In the genomic region with DNA sequence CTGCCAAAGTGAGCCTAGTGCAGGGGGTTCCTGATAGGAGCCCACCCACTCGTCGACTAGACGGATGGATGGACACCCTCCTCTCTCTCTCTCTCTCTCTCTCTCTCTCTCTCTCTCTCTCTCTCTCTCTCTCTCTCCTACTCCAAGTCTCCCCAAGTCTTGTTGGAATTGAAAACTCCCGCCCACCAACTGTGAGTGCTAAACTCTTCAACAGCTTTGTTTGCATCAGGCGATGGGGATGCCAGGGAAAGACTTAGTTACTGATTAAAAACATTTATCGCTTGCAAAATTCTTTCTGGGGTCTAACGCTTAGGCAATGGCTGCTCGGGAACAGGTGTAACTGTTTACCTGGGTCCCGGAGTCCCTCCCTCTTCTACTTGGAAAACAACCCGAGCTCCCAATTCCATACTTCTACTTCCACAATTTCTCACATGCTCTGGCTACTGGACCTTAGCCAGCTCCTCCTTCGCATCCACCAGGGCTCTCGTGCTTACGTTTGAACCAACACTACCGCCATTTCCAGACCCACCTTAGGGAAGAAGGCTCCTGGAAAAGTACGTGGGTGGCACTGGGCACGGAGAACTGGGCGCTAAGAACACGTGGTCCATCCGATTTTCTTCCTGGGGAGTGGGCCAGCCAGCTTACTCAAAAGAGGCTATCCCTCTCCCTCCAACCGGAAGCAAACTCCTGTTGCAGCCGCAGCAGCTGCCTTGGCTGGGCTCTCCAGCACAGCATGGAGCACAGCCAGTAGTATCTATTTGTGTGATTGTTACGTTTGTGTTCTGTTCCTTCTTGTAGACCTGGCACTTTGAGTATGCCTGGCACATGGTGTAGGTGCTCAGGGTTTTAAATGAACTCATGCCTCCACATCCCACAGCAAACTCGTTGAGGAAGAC, we compare ENCODE assay signal across 8 mouse cellular contexts. TPM values are rescaled to one million over a fixed set of nuclear protein-coding genes. Genes with fewer than 3 reads are reported as not detected.
DNase-seq lines count a peak whose midpoint lies in the region; ATAC-seq and TF ChIP-seq lines count a peak whose summit lies in the region.

No protein-coding gene starts in this region.

- H3K9ac ChIP-seq in lung, embryonic 16.5 days (ENCODE audit: low read length), result peak overlapping the region; percentile 29; the same call in 1 of the 2 replicates
- peak overlapping the region; percentile 48 for H3K9ac ChIP-seq in forebrain, embryonic 11.5 days (ENCODE audit: low read length)
- peak overlapping the region; percentile 45; the same call in 1 of the 2 replicates for H3K9ac ChIP-seq in hindbrain, embryonic 14.5 days
- no peak overlapping the region for H3K9ac ChIP-seq in liver, embryonic 15.5 days
- H3K9ac ChIP-seq in stomach, postnatal 0 days (ENCODE audit: low read length), result peak overlapping the region; percentile 52

- no peak for DNase-seq in lung, adult 2 months
- no peak for DNase-seq in forebrain, embryonic 11.5 days (ENCODE audit: low spot score)
- no peak for DNase-seq in hindbrain, embryonic 14.5 days (ENCODE audit: low spot score)
- no peak for DNase-seq in stomach, postnatal 0 days (ENCODE audit: low spot score)
- DNase-seq in adrenal gland, adult (ENCODE audit: inconsistent age in 2 of 2, low spot score in 1 of 2), result no peak
- DNase-seq in spleen, postnatal 36 days (ENCODE audit: low spot score in 2 of 2), result no peak

- H3K9me3 ChIP-seq in lung, embryonic 16.5 days (ENCODE audit: control insufficient read depth, low read length), result no peaks in the 10 kb centered on the region
- H3K9me3 ChIP-seq in forebrain, embryonic 11.5 days (ENCODE audit: control insufficient read depth, low read length), result no peaks in the 10 kb centered on the region
- H3K9me3 ChIP-seq in hindbrain, embryonic 14.5 days (ENCODE audit: control insufficient read depth, low read length), result no peaks in the 10 kb centered on the region
- H3K9me3 ChIP-seq in liver, embryonic 15.5 days (replicated peaks), result no peaks in the 10 kb centered on the region
- no peaks in the 10 kb centered on the region for H3K9me3 ChIP-seq in stomach, postnatal 0 days (ENCODE audit: control insufficient read depth, low read length)

- peak overlapping the region; percentile 39 for H3K4me3 ChIP-seq in lung, embryonic 16.5 days (ENCODE audit: low read length)
- no peak overlapping the region for H3K4me3 ChIP-seq in lung, adult 2 months (replicated peaks; ENCODE audit: extremely low read depth, low read depth, low read length)
- H3K4me3 ChIP-seq in forebrain, embryonic 11.5 days (ENCODE audit: low read depth, low read length), result peak overlapping the region; percentile 25
- H3K4me3 ChIP-seq in hindbrain, embryonic 14.5 days (replicated peaks; ENCODE audit: low read length), result peak overlapping the region; percentile 20; the same call in 1 of the 2 replicates
- H3K4me3 ChIP-seq in liver, embryonic 15.5 days (replicated peaks), result peak overlapping the region; percentile 32
- H3K4me3 ChIP-seq in stomach, postnatal 0 days (ENCODE audit: low read depth, low read length), result peak overlapping the region; percentile 32

- H3K27ac ChIP-seq in lung, embryonic 16.5 days (ENCODE audit: low read length), result no peak overlapping the region
- no peak overlapping the region; the same call in 1 of the 2 replicates for H3K27ac ChIP-seq in forebrain, embryonic 11.5 days (ENCODE audit: low read depth, low read length)
- 0 out of 2 replicates have a peak overlapping the region, but pooled peaks have one; percentile 70 for H3K27ac ChIP-seq in hindbrain, embryonic 14.5 days
- H3K27ac ChIP-seq in liver, embryonic 15.5 days (replicated peaks), result no peak overlapping the region
- H3K27ac ChIP-seq in stomach, postnatal 0 days (replicated peaks), result peak overlapping the region; percentile 63

- WGBS in lung, embryonic 16.5 days, result 8% methylated on average over 23 of the region's 23 CpGs
- WGBS in lung, adult 2 months, result 12% methylated on average over 23 of the region's 23 CpGs
- WGBS in forebrain, embryonic 11.5 days, result 20% methylated on average over 23 of the region's 23 CpGs
- 14% methylated on average over 23 of the region's 23 CpGs for WGBS in hindbrain, embryonic 14.5 days
- WGBS in liver, embryonic 15.5 days (ENCODE audit: insufficient replicate concordance), result 10% methylated on average over 23 of the region's 23 CpGs
- 8% methylated on average over 23 of the region's 23 CpGs for WGBS in stomach, postnatal 0 days

- no peaks in the 10 kb centered on the region for H3K36me3 ChIP-seq in lung, embryonic 16.5 days (ENCODE audit: control insufficient read depth, insufficient read depth, low read length)
- no peaks in the 10 kb centered on the region for H3K36me3 ChIP-seq in forebrain, embryonic 11.5 days (ENCODE audit: control insufficient read depth, insufficient read depth, low read length)
- no peaks in the 10 kb centered on the region for H3K36me3 ChIP-seq in hindbrain, embryonic 14.5 days (replicated peaks; ENCODE audit: control insufficient read depth, insufficient read depth)
- H3K36me3 ChIP-seq in liver, embryonic 15.5 days (replicated peaks), result no peaks in the 10 kb centered on the region
- H3K36me3 ChIP-seq in stomach, postnatal 0 days (ENCODE audit: control insufficient read depth, insufficient read depth, low read length), result no peaks in the 10 kb centered on the region

- peaks cover 13% of the 10 kb centered on the region for H3K4me1 ChIP-seq in lung, embryonic 16.5 days (replicated peaks; ENCODE audit: control insufficient read depth, insufficient read depth, low read length)
- H3K4me1 ChIP-seq in lung, adult 2 months (ENCODE audit: control insufficient read depth, insufficient read depth, low read length), result 0 out of 2 replicates have a peak, but pooled peaks cover 5% of the 10 kb centered on the region
- peaks cover 19% of the 10 kb centered on the region for H3K4me1 ChIP-seq in forebrain, embryonic 11.5 days (replicated peaks; ENCODE audit: control insufficient read depth, insufficient read depth, low read length)
- peaks cover 40% of the 10 kb centered on the region for H3K4me1 ChIP-seq in hindbrain, embryonic 14.5 days (replicated peaks; ENCODE audit: control insufficient read depth, insufficient read depth, low read length)
- H3K4me1 ChIP-seq in liver, embryonic 15.5 days (replicated peaks), result peaks cover 51% of the 10 kb centered on the region
- H3K4me1 ChIP-seq in stomach, postnatal 0 days (replicated peaks; ENCODE audit: control insufficient read depth, insufficient read depth), result 0 out of 2 replicates have a peak, but pooled peaks cover 3% of the 10 kb centered on the region

- peak; percentile 51 for ATAC-seq in lung, embryonic 16.5 days (ENCODE audit: low read depth)
- no peak for ATAC-seq in forebrain, embryonic 11.5 days (replicated peaks; ENCODE audit: low FRiP score)
- ATAC-seq in hindbrain, embryonic 14.5 days (ENCODE audit: low FRiP score), result no peak
- no peak for ATAC-seq in liver, embryonic 15.5 days (ENCODE audit: insufficient read depth)
- ATAC-seq in stomach, postnatal 0 days (ENCODE audit: low FRiP score, low TSS enrichment), result peak; percentile 24; the same call in 1 of the 2 replicates

- H3K27me3 ChIP-seq in lung, embryonic 16.5 days (ENCODE audit: control insufficient read depth, insufficient read depth, low read depth, low read length), result peaks cover 26% of the 10 kb centered on the region
- H3K27me3 ChIP-seq in forebrain, embryonic 11.5 days (ENCODE audit: control insufficient read depth, insufficient read depth, low read length), result peaks cover 16% of the 10 kb centered on the region; the same call in 1 of the 2 replicates
- peaks cover 7% of the 10 kb centered on the region; the same call in 1 of the 2 replicates for H3K27me3 ChIP-seq in hindbrain, embryonic 14.5 days (ENCODE audit: control insufficient read depth, insufficient read depth, low read length)
- H3K27me3 ChIP-seq in liver, embryonic 15.5 days, result peaks cover 73% of the 10 kb centered on the region
- H3K27me3 ChIP-seq in stomach, postnatal 0 days (ENCODE audit: control insufficient read depth, insufficient read depth, low read length), result no peaks in the 10 kb centered on the region; the same call in 1 of the 2 replicates

- peak overlapping the region; percentile 57 for H3K4me2 ChIP-seq in lung, embryonic 16.5 days (ENCODE audit: low read depth, low read length)
- peak overlapping the region; percentile 60 for H3K4me2 ChIP-seq in forebrain, embryonic 11.5 days (ENCODE audit: low read depth, low read length, severe bottlenecking)
- peak overlapping the region; percentile 51 for H3K4me2 ChIP-seq in hindbrain, embryonic 14.5 days (replicated peaks)
- H3K4me2 ChIP-seq in liver, embryonic 15.5 days, result peak overlapping the region; percentile 60
- H3K4me2 ChIP-seq in stomach, postnatal 0 days (replicated peaks; ENCODE audit: low read depth), result peak overlapping the region; percentile 56

- no peak for TF ChIP-seq POLR2A in lung, adult 2 months (IDR thresholded peaks at IDR 0.05; ENCODE audit: borderline replicate concordance, extremely low read depth, low read depth, low read length)

- no peak for TF ChIP-seq EP300 in stomach, postnatal 0 days (optimal IDR thresholded peaks at IDR 0.05)

- TF ChIP-seq CTCF in lung, adult 2 months (IDR thresholded peaks at IDR 0.05; ENCODE audit: insufficient read depth, low read length), result no peak
- TF ChIP-seq CTCF in stomach, postnatal 0 days (IDR thresholded peaks at IDR 0.05; ENCODE audit: low read depth), result no peak

RNA-seq across cellular contexts. Expression of gene Asic4, which starts 8.8 kb away (rescaled TPM):
- polyA plus RNA-seq in lung, embryonic 16.5 days (2015; fragmentation: Nextera tagmentation; extraction: Ambion mirVana), result 0.05 and 0.11 TPM in 2 replicates
- polyA plus RNA-seq in lung, adult 2 months (2012; rRNA removed), result 0.05 TPM in 1 of 2 replicates, not detected in the other
- polyA plus RNA-seq in forebrain, embryonic 11.5 days (2014; fragmentation: Nextera tagmentation; extraction: Ambion mirVana), result 0.61 TPM in 2 replicates
- polyA plus RNA-seq in hindbrain, embryonic 14.5 days (2014; fragmentation: Nextera tagmentation; extraction: Ambion mirVana), result 4.9 and 5.0 TPM in 2 replicates
- 0.05 TPM in 1 of 2 replicates, not detected in the other for polyA plus RNA-seq in liver, embryonic 15.5 days (2015; fragmentation: Nextera tagmentation; extraction: Ambion mirVana)
- polyA plus RNA-seq in stomach, postnatal 0 days (2015; fragmentation: Nextera tagmentation; extraction: Ambion mirVana), result 0.55 and 0.63 TPM in 2 replicates

RNA-seq across cellular contexts. Expression of gene Chpf, which starts 20.1 kb away (rescaled TPM):
- 22.9 and 25.2 TPM in 2 replicates for polyA plus RNA-seq in lung, embryonic 16.5 days (2015; fragmentation: Nextera tagmentation; extraction: Ambion mirVana)
- 89.7 and 127 TPM in 2 replicates for polyA plus RNA-seq in lung, adult 2 months (2012; rRNA removed)
- 21.3 and 23.3 TPM in 2 replicates for polyA plus RNA-seq in forebrain, embryonic 11.5 days (2014; fragmentation: Nextera tagmentation; extraction: Ambion mirVana)
- polyA plus RNA-seq in hindbrain, embryonic 14.5 days (2014; fragmentation: Nextera tagmentation; extraction: Ambion mirVana), result 49.2 and 55.0 TPM in 2 replicates
- 4.0 and 4.3 TPM in 2 replicates for polyA plus RNA-seq in liver, embryonic 15.5 days (2015; fragmentation: Nextera tagmentation; extraction: Ambion mirVana)
- 24.6 and 25.2 TPM in 2 replicates for polyA plus RNA-seq in stomach, postnatal 0 days (2015; fragmentation: Nextera tagmentation; extraction: Ambion mirVana)

RNA-seq across cellular contexts. Expression of gene Tmem198, which starts 20.3 kb away (rescaled TPM):
- 0.65 and 1.3 TPM in 2 replicates for polyA plus RNA-seq in lung, embryonic 16.5 days (2015; fragmentation: Nextera tagmentation; extraction: Ambion mirVana)
- polyA plus RNA-seq in lung, adult 2 months (2012; rRNA removed), result 5.2 and 7.4 TPM in 2 replicates
- polyA plus RNA-seq in forebrain, embryonic 11.5 days (2014; fragmentation: Nextera tagmentation; extraction: Ambion mirVana), result 8.9 and 9.4 TPM in 2 replicates
- polyA plus RNA-seq in hindbrain, embryonic 14.5 days (2014; fragmentation: Nextera tagmentation; extraction: Ambion mirVana), result 37.5 and 40.3 TPM in 2 replicates
- 0.06 and 0.15 TPM in 2 replicates for polyA plus RNA-seq in liver, embryonic 15.5 days (2015; fragmentation: Nextera tagmentation; extraction: Ambion mirVana)
- polyA plus RNA-seq in stomach, postnatal 0 days (2015; fragmentation: Nextera tagmentation; extraction: Ambion mirVana), result 1.4 and 1.7 TPM in 2 replicates

RNA-seq across cellular contexts. Expression of gene Gmppa, which starts 23.3 kb away (rescaled TPM):
- 80.5 and 92.4 TPM in 2 replicates for polyA plus RNA-seq in lung, embryonic 16.5 days (2015; fragmentation: Nextera tagmentation; extraction: Ambion mirVana)
- 106 and 125 TPM in 2 replicates for polyA plus RNA-seq in lung, adult 2 months (2012; rRNA removed)
- polyA plus RNA-seq in forebrain, embryonic 11.5 days (2014; fragmentation: Nextera tagmentation; extraction: Ambion mirVana), result 46.3 and 47.2 TPM in 2 replicates
- 53.1 and 65.0 TPM in 2 replicates for polyA plus RNA-seq in hindbrain, embryonic 14.5 days (2014; fragmentation: Nextera tagmentation; extraction: Ambion mirVana)
- polyA plus RNA-seq in liver, embryonic 15.5 days (2015; fragmentation: Nextera tagmentation; extraction: Ambion mirVana), result 33.8 and 35.2 TPM in 2 replicates
- 85.2 and 98.6 TPM in 2 replicates for polyA plus RNA-seq in stomach, postnatal 0 days (2015; fragmentation: Nextera tagmentation; extraction: Ambion mirVana)

RNA-seq across cellular contexts. Expression of gene Obsl1, which starts 47.2 kb away (rescaled TPM):
- polyA plus RNA-seq in lung, embryonic 16.5 days (2015; fragmentation: Nextera tagmentation; extraction: Ambion mirVana), result 46.3 and 48.0 TPM in 2 replicates
- polyA plus RNA-seq in lung, adult 2 months (2012; rRNA removed), result 20.7 and 26.1 TPM in 2 replicates
- 42.6 and 44.7 TPM in 2 replicates for polyA plus RNA-seq in forebrain, embryonic 11.5 days (2014; fragmentation: Nextera tagmentation; extraction: Ambion mirVana)
- polyA plus RNA-seq in hindbrain, embryonic 14.5 days (2014; fragmentation: Nextera tagmentation; extraction: Ambion mirVana), result 22.6 and 25.9 TPM in 2 replicates
- polyA plus RNA-seq in liver, embryonic 15.5 days (2015; fragmentation: Nextera tagmentation; extraction: Ambion mirVana), result 7.3 and 9.4 TPM in 2 replicates
- 17.9 and 21.2 TPM in 2 replicates for polyA plus RNA-seq in stomach, postnatal 0 days (2015; fragmentation: Nextera tagmentation; extraction: Ambion mirVana)

Comparison
In these comparisons a context has a peak if more than half of its experiments do, and no peak if none do; other contexts are left out.
1. ATAC-seq: peak in lung, embryonic 16.5 days (single experiment) and stomach, postnatal 0 days (single experiment); none in forebrain, embryonic 11.5 days (single experiment), hindbrain, embryonic 14.5 days (single experiment) and liver, embryonic 15.5 days (single experiment).
2. H3K27ac ChIP-seq: peak in hindbrain, embryonic 14.5 days (single experiment) and stomach, postnatal 0 days (single experiment); none in lung, embryonic 16.5 days (single experiment), forebrain, embryonic 11.5 days (single experiment) and liver, embryonic 15.5 days (single experiment).
3. Peak in every context shown above with its lines, with median percentiles within 50 percentile points of each other: H3K4me2 ChIP-seq.